Mouse (Mus musculus) cerebellum, postnatal 4 days (tissue): ENCODE results near the gene Lef1.

ENCODE experiments used
- DNase-seq, 2 experiments: peaks; one replicate each; pipeline ENCODE4 v3.0.0; 2022; ENCODE audit warnings: low spot score in 2 of 2, mixed read lengths in 1 of 2

The Lef1 gene

GRCm38 (mm10) chr3:131139345-131140090 is 29.2 kb downstream of the Lef1 start:
- DNase-seq, result no peak

GRCm38 (mm10) chr3:131140091-131140462 is 29.8 kb downstream of the Lef1 start:
- no peak for DNase-seq

- no peak for DNase-seq
Measured at GRCm38 (mm10) chr3:131141546-131141945, 31.3 kb downstream of the Lef1 start.

GRCm38 (mm10) chr3:131144250-131144649 is 34.0 kb downstream of the Lef1 start:
- DNase-seq, result no peak

GRCm38 (mm10) chr3:131152921-131153320 is 42.6 kb downstream of the Lef1 start:
- DNase-seq, result no peak

- DNase-seq, result no peak
Measured at GRCm38 (mm10) chr3:131153896-131154295, 43.6 kb downstream of the Lef1 start.

- DNase-seq, result no peak
Measured at GRCm38 (mm10) chr3:131154576-131154975, 44.3 kb downstream of the Lef1 start.

GRCm38 (mm10) chr3:131155066-131155465 is 44.8 kb downstream of the Lef1 start:
- DNase-seq, result no peak

- DNase-seq, result no peak
Measured at GRCm38 (mm10) chr3:131155657-131156056, 45.4 kb downstream of the Lef1 start.

GRCm38 (mm10) chr3:131156377-131156776 is 46.1 kb downstream of the Lef1 start:
- no peak for DNase-seq

GRCm38 (mm10) chr3:131157471-131157870 is 47.2 kb downstream of the Lef1 start:
- no peak for DNase-seq

GRCm38 (mm10) chr3:131159204-131159760 is 49.0 kb downstream of the Lef1 start:
- no peak for DNase-seq

GRCm38 (mm10) chr3:131159881-131160615 is 49.8 kb downstream of the Lef1 start:
- DNase-seq, result no peak

GRCm38 (mm10) chr3:131160921-131161320 is 50.6 kb downstream of the Lef1 start:
- no peak for DNase-seq

GRCm38 (mm10) chr3:131167731-131168130 is 57.5 kb downstream of the Lef1 start:
- no peak for DNase-seq

GRCm38 (mm10) chr3:131169161-131169560 is 58.9 kb downstream of the Lef1 start:
- no peak for DNase-seq

GRCm38 (mm10) chr3:131170099-131170643 is 59.9 kb downstream of the Lef1 start:
- DNase-seq, result no peak

- no peak for DNase-seq
Measured at GRCm38 (mm10) chr3:131171292-131171960, 61.2 kb downstream of the Lef1 start.

GRCm38 (mm10) chr3:131172293-131172692 is 62.0 kb downstream of the Lef1 start:
- no peak for DNase-seq

- DNase-seq, result no peak
Measured at GRCm38 (mm10) chr3:131181006-131181405, 70.7 kb downstream of the Lef1 start.

GRCm38 (mm10) chr3:131182158-131182557 is 71.9 kb downstream of the Lef1 start:
- DNase-seq, result no peak

- DNase-seq, result no peak
Measured at GRCm38 (mm10) chr3:131186193-131186592, 75.9 kb downstream of the Lef1 start.
